Mouse (Mus musculus) MEL (cell line): ENCODE data around the gene Tprn.

Experiments
- MAFK ChIP-seq: IDR thresholded peaks from 2 replicates; pipeline ENCODE4 v1.6.1; 2011; ENCODE audit warnings: low read depth, mild to moderate bottlenecking, low read length, improper control_type of control experiment, borderline replicate concordance
- POLR2A ChIP-seq, 2 experiments: IDR thresholded peaks; 2 replicates each; pipeline ENCODE4 v1.6.1; 2011 to 2012; ENCODE audit warnings: low read length in 2 of 2, mild to moderate bottlenecking in 2 of 2, control low read depth in 1 of 2, improper control_type of control experiment in 1 of 2, low read depth in 1 of 2, moderate library complexity in 1 of 2; ENCODE audit not compliant: control insufficient read depth in 1 of 2, insufficient read depth in 1 of 2, poor library complexity in 1 of 2
- TAL1 ChIP-seq: IDR thresholded peaks from 2 replicates; pipeline ENCODE4 v1.6.1; 2012; ENCODE audit warnings: mild to moderate bottlenecking, inconsistent platforms, low read length, moderate library complexity, mixed read lengths

DNA sequence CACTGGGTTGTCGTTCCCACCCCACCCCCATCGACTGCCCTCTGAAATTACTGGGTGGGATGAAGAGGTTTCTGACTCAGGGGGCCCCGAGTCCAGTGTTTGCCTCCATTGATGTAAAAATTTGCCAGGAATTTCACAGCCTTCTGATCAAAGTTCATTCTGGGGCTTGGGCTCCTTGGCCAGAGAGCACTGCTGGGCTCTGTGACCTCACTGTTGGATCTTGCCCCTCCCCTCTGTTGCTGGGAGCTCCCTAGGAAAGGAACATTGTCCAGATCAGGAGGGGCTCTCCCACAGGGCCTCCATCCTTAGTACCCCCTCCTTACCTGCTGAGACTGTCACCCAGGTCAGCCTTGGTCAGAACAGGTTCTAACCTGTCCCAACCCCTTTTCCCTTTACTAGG, 48.0 kb upstream of the Tprn start, which contains the start of gene Stpg3:
- no peak for TF ChIP-seq POLR2A (IDR thresholded peaks at IDR 0.05; ENCODE audit: control insufficient read depth in 1 of 2, insufficient read depth in 1 of 2, low read depth in 1 of 2, low read length in 2 of 2, poor library complexity in 1 of 2)
- no peak for TF ChIP-seq MAFK
- no peak for TF ChIP-seq TAL1
